Mouse (Mus musculus) G1E (cell line): ENCODE measurements around the gene Klf7.

Source experiments
- CTCF ChIP-seq: IDR thresholded peaks from 2 replicates; pipeline ENCODE4 v1.5.1; 2012; ENCODE audit warnings: low read depth, low read length, inconsistent platforms, mixed read lengths
- GATA1 ChIP-seq: IDR thresholded peaks from 2 replicates; pipeline ENCODE4 v1.6.1; 2012; ENCODE audit warnings: borderline replicate concordance, low read length, inconsistent platforms, mixed read lengths
- TAL1 ChIP-seq: conservative IDR thresholded peaks from 2 replicates; pipeline ENCODE4 v1.6.1; 2012; ENCODE audit warnings: low read depth, low read length, inconsistent platforms, mixed read lengths

- no peak for TF ChIP-seq CTCF
- no peak for TF ChIP-seq GATA1
- TF ChIP-seq TAL1: no peak
These were observed 42.5 kb upstream of the Klf7 start for GRCm38 (mm10) chr1:64164526-64165062.
